Mouse (Mus musculus): ENCODE measurements around the gene Klf16. TPM values are rescaled to one million over a fixed set of nuclear protein-coding genes. Genes with fewer than 3 reads are reported as not detected.

The Klf16 gene
- polyA plus RNA-seq, 1 experiment from 2014 or later, result 11.8 TPM

- TF ChIP-seq CTCF (IDR thresholded peaks at IDR 0.05; ENCODE audit: low read depth), result no peak
- H3K9me3 ChIP-seq (ENCODE audit: low read depth, low read length), result no peaks in the 10 kb centered on the region
- DNase-seq (no peak), ATAC-seq (ENCODE audit: insufficient read depth) (no peak)
- WGBS, result 70% methylated on average over 2 of the region's 2 CpGs
- peaks cover 13% of the 10 kb centered on the region for H3K36me3 ChIP-seq (ENCODE audit: insufficient read depth)
- H3K27ac ChIP-seq (ENCODE audit: low read depth), result 0 out of 2 replicates have a peak overlapping the region, but pooled peaks have one; percentile 62
- no peaks in the 10 kb centered on the region for H3K27me3 ChIP-seq (ENCODE audit: insufficient read depth, low read length)
- H3K4me3 ChIP-seq (ENCODE audit: low read depth, low read length), result no peak overlapping the region
- H3K4me2 ChIP-seq, result no peak overlapping the region; the same call in 1 of the 2 replicates
- H3K4me1 ChIP-seq (ENCODE audit: insufficient read depth), result peaks cover 25% of the 10 kb centered on the region
- H3K9ac ChIP-seq, result no peak overlapping the region
These were observed 4.6 kb downstream of the Klf16 start for GRCm38 (mm10) chr10:80572477-80572876.

GRCm38 (mm10) chr10:80570871-80571836, 6.0 kb downstream of the Klf16 start:
- Histone ChIP-seq H3K27me3 (ENCODE audit: insufficient read depth, low read length) (no peaks in the 10 kb centered on the region), H3K27ac (ENCODE audit: low read depth) (peak overlapping the region; percentile 62), H3K9ac (peak overlapping the region; percentile 46), H3K4me2 (peak overlapping the region; percentile 52), H3K4me1 (ENCODE audit: insufficient read depth) (peaks cover 29% of the 10 kb centered on the region), H3K4me3 (ENCODE audit: low read depth, low read length) (peak overlapping the region; percentile 18), H3K9me3 (ENCODE audit: low read depth, low read length) (no peaks in the 10 kb centered on the region), H3K36me3 (ENCODE audit: insufficient read depth) (peaks cover 13% of the 10 kb centered on the region)
- ATAC-seq (ENCODE audit: insufficient read depth) (0 out of 2 replicates have a peak, but pooled peaks have one; percentile 15), DNase-seq (peak; percentile 44)
- 20% methylated on average over 30 of the region's 30 CpGs for WGBS
- TF ChIP-seq CTCF (IDR thresholded peaks at IDR 0.05; ENCODE audit: low read depth), result no peak

GRCm38 (mm10) chr10:80570419-80570818, 6.7 kb downstream of the Klf16 start:
- DNase-seq (no peak), ATAC-seq (ENCODE audit: insufficient read depth) (no peak)
- H3K9ac ChIP-seq, result peak overlapping the region; percentile 46; the same call in 1 of the 2 replicates
- H3K4me2 ChIP-seq, result peak overlapping the region; percentile 52
- H3K9me3 ChIP-seq (ENCODE audit: low read depth, low read length), result no peaks in the 10 kb centered on the region
- 82% methylated on average over 10 of the region's 10 CpGs for WGBS
- peak overlapping the region; percentile 18; the same call in 1 of the 2 replicates for H3K4me3 ChIP-seq (ENCODE audit: low read depth, low read length)
- H3K4me1 ChIP-seq (ENCODE audit: insufficient read depth), result peaks cover 24% of the 10 kb centered on the region
- H3K27ac ChIP-seq (ENCODE audit: low read depth), result peak overlapping the region; percentile 36; the same call in 1 of the 2 replicates
- H3K27me3 ChIP-seq (ENCODE audit: insufficient read depth, low read length), result no peaks in the 10 kb centered on the region
- H3K36me3 ChIP-seq (ENCODE audit: insufficient read depth), result peaks cover 16% of the 10 kb centered on the region
- TF ChIP-seq CTCF (IDR thresholded peaks at IDR 0.05; ENCODE audit: low read depth), result no peak

GRCm38 (mm10) chr10:80569664-80570066, 7.5 kb downstream of the Klf16 start:
- Histone ChIP-seq H3K27me3 (ENCODE audit: insufficient read depth, low read length) (no peaks in the 10 kb centered on the region), H3K9me3 (ENCODE audit: low read depth, low read length) (no peaks in the 10 kb centered on the region), H3K9ac (no peak overlapping the region), H3K4me1 (ENCODE audit: insufficient read depth) (peaks cover 24% of the 10 kb centered on the region), H3K4me3 (ENCODE audit: low read depth, low read length) (peak overlapping the region; percentile 18; the same call in 1 of the 2 replicates), H3K27ac (ENCODE audit: low read depth) (peak overlapping the region; percentile 45; the same call in 1 of the 2 replicates), H3K36me3 (ENCODE audit: insufficient read depth) (peaks cover 16% of the 10 kb centered on the region), H3K4me2 (peak overlapping the region; percentile 52)
- no peak for ATAC-seq (ENCODE audit: insufficient read depth)
- TF ChIP-seq CTCF (IDR thresholded peaks at IDR 0.05; ENCODE audit: low read depth), result no peak
- peak; percentile 59 for DNase-seq
- 35% methylated on average over 10 of the region's 10 CpGs for WGBS

GRCm38 (mm10) chr10:80568876-80569275, 8.2 kb downstream of the Klf16 start:
- H3K4me3 ChIP-seq (ENCODE audit: low read depth, low read length), result no peak overlapping the region
- no peak overlapping the region for H3K9ac ChIP-seq
- H3K27ac ChIP-seq (ENCODE audit: low read depth), result no peak overlapping the region
- no peaks in the 10 kb centered on the region for H3K9me3 ChIP-seq (ENCODE audit: low read depth, low read length)
- ATAC-seq (ENCODE audit: insufficient read depth), result no peak
- H3K36me3 ChIP-seq (ENCODE audit: insufficient read depth), result peaks cover 16% of the 10 kb centered on the region
- WGBS, result 94% methylated on average over 29 of the region's 29 CpGs
- no peak overlapping the region for H3K4me2 ChIP-seq
- no peak for TF ChIP-seq CTCF (IDR thresholded peaks at IDR 0.05; ENCODE audit: low read depth)
- H3K27me3 ChIP-seq (ENCODE audit: insufficient read depth, low read length), result no peaks in the 10 kb centered on the region
- DNase-seq, result no peak
- H3K4me1 ChIP-seq (ENCODE audit: insufficient read depth), result peaks cover 19% of the 10 kb centered on the region

GRCm38 (mm10) chr10:80566375-80567092, 10.6 kb downstream of the Klf16 start:
- peaks cover 22% of the 10 kb centered on the region for H3K4me1 ChIP-seq (ENCODE audit: insufficient read depth)
- TF ChIP-seq CTCF (IDR thresholded peaks at IDR 0.05; ENCODE audit: low read depth), result peak; percentile 96
- 25% methylated on average over 17 of the region's 17 CpGs for WGBS
- DNase-seq (peak; percentile 90), ATAC-seq (ENCODE audit: insufficient read depth) (peak; percentile 19; the same call in 1 of the 2 replicates)
- H3K9me3 ChIP-seq (ENCODE audit: low read depth, low read length), result no peaks in the 10 kb centered on the region
- H3K27me3 ChIP-seq (ENCODE audit: insufficient read depth, low read length), result no peaks in the 10 kb centered on the region
- H3K9ac ChIP-seq, result no peak overlapping the region
- H3K4me3 ChIP-seq (ENCODE audit: low read depth, low read length), result no peak overlapping the region
- H3K27ac ChIP-seq (ENCODE audit: low read depth), result no peak overlapping the region
- H3K4me2 ChIP-seq, result no peak overlapping the region
- peaks cover 16% of the 10 kb centered on the region for H3K36me3 ChIP-seq (ENCODE audit: insufficient read depth)

Measured in lung, embryonic 14.5 days (tissue).